In genomic region chr8:108691456-108692238, GRCm38 (mm10) we compare ENCODE assay signal across 8 mouse cellular contexts.
DNase-seq lines count a peak whose midpoint lies in the region; ATAC-seq lines count a peak whose summit lies in the region.

No protein-coding gene starts in this region.

- peak; percentile 71 for ATAC-seq in megakaryocyte progenitor cell, adult 5-6 weeks (replicated peaks; ENCODE audit: poor library complexity)

- no peaks in the 10 kb centered on the region for H3K9me3 ChIP-seq in heart, embryonic 10.5 days

- H3K36me3 ChIP-seq in heart, embryonic 10.5 days: no peaks in the 10 kb centered on the region

- H3K4me1 ChIP-seq in heart, embryonic 10.5 days: peaks cover 42% of the 10 kb centered on the region

- DNase-seq in cerebellum, postnatal 36 days: peak; percentile 20 to 28
- DNase-seq in cerebellum, adult 11-12 months: no peak
- DNase-seq in adrenal gland, postnatal 14 days: peak; percentile 79
- no peak for DNase-seq in heart, embryonic 10.5 days (ENCODE audit: low spot score)
- DNase-seq in kidney, postnatal 36 days: peak; percentile 57 to 71
- no peak for DNase-seq in urinary bladder, postnatal 25 days (ENCODE audit: low spot score)
- no peak for DNase-seq in urinary bladder, postnatal 10 days (ENCODE audit: low spot score)

- H3K4me3 ChIP-seq in heart, embryonic 10.5 days: peak overlapping the region; percentile 60

- H3K27me3 ChIP-seq in heart, embryonic 10.5 days (ENCODE audit: insufficient read depth, poor library complexity, severe bottlenecking): peaks cover 34% of the 10 kb centered on the region

- H3K27ac ChIP-seq in heart, embryonic 10.5 days: peak overlapping the region; percentile 86

- 4% methylated on average over 21 of the region's 21 CpGs for WGBS in heart, embryonic 10.5 days

Comparison
In these comparisons a context has a peak if more than half of its experiments do, and no peak if none do; other contexts are left out.
1. DNase-seq: peak in cerebellum, postnatal 36 days (2 of 2), adrenal gland, postnatal 14 days (single experiment) and kidney, postnatal 36 days (2 of 2); none in cerebellum, adult 11-12 months (single experiment), heart, embryonic 10.5 days (single experiment), urinary bladder, postnatal 25 days (single experiment) and urinary bladder, postnatal 10 days (single experiment).